Mouse (Mus musculus): Measurements from ENCODE around the gene Defa32. TPM values are rescaled to one million over a fixed set of nuclear protein-coding genes. Genes with fewer than 3 reads are reported as not detected.

Gene Defa32
- polyA plus RNA-seq (2012; rRNA removed): not detected in 2 replicates

GRCm38 (mm10) chr8:21528732-21529131 is at the start of gene Defa32:
Gene Defa32 (plus strand): TSS chr8:21529032.

GRCm38 (mm10) chr8:21508958-21509357 is 19.9 kb upstream of the Defa32 start, which contains the start of gene Defa20:
Gene Defa20 (plus strand): TSS chr8:21509258.

GRCm38 (mm10) chr8:21565086-21565485 is 36.3 kb downstream of the Defa32 start, which contains the start of gene Defa37:
Gene Defa37 (plus strand): TSS chr8:21565386.

Other genes starting within 250 kb of the Defa32 start
- not detected in 2 replicates for gene Defa27, start 213.5 kb upstream of the Defa32 start, polyA plus RNA-seq (2012; rRNA removed)
- not detected in 2 replicates for gene Defa29, start 202.0 kb upstream of the Defa32 start, polyA plus RNA-seq (2012; rRNA removed)
- not detected in 2 replicates for gene Defa2, start 150.5 kb upstream of the Defa32 start, polyA plus RNA-seq (2012; rRNA removed)
- gene Defa33, start 137.2 kb upstream of the Defa32 start, polyA plus RNA-seq (2012; rRNA removed): not detected in 2 replicates
- gene Defa36, start 101.6 kb upstream of the Defa32 start, polyA plus RNA-seq (2012; rRNA removed): not detected in 2 replicates
- not detected in 2 replicates for gene Gm7849, start 72.5 kb upstream of the Defa32 start, polyA plus RNA-seq (2012; rRNA removed)
- gene Defa20, start 19.8 kb upstream of the Defa32 start, polyA plus RNA-seq (2012; rRNA removed): not detected in 2 replicates
- gene Defa37, start 36.4 kb downstream of the Defa32 start, polyA plus RNA-seq (2012; rRNA removed): not detected in 2 replicates
- not detected in 2 replicates for gene Defa28, start 54.0 kb downstream of the Defa32 start, polyA plus RNA-seq (2012; rRNA removed)
- gene Gm7861, start 65.5 kb downstream of the Defa32 start, polyA plus RNA-seq (2012; rRNA removed): not detected in 2 replicates
- gene Defa26, start 89.2 kb downstream of the Defa32 start, polyA plus RNA-seq (2012; rRNA removed): not detected in 2 replicates
- gene Defa17, start 126.7 kb downstream of the Defa32 start, polyA plus RNA-seq (2012; rRNA removed): not detected in 2 replicates
- not detected in 2 replicates for gene Defa34, start 136.8 kb downstream of the Defa32 start, polyA plus RNA-seq (2012; rRNA removed)
- gene AY761184, start 174.6 kb downstream of the Defa32 start, polyA plus RNA-seq (2012; rRNA removed): not detected in 2 replicates
- not detected in 2 replicates for gene Defa24, start 205.5 kb downstream of the Defa32 start, polyA plus RNA-seq (2012; rRNA removed)

Data from colon, adult 2 months (tissue).